Mouse (Mus musculus): Measurements from ENCODE around the gene Ankar. TPM values are rescaled to one million over a fixed set of nuclear protein-coding genes. Genes with fewer than 3 reads are reported as not detected.

The Ankar gene
- polyA plus RNA-seq, 1 experiment = not detected

GRCm38 (mm10) chr1:72728781-72729180, 28.4 kb upstream of the Ankar start:
- WGBS = 78% methylated on average over 4 of the region's 4 CpGs
- H3K4me3 ChIP-seq (replicated peaks; ENCODE audit: extremely low read depth, low read depth, low read length) = no peak overlapping the region
- TF ChIP-seq POLR2A (IDR thresholded peaks at IDR 0.05; ENCODE audit: borderline replicate concordance, extremely low read depth, low read depth, low read length) = no peak
- no peak for TF ChIP-seq CTCF (IDR thresholded peaks at IDR 0.05; ENCODE audit: insufficient read depth, low read length)
- no peak for DNase-seq
- no peaks in the 10 kb centered on the region for H3K4me1 ChIP-seq (ENCODE audit: control insufficient read depth, insufficient read depth, low read length)

GRCm38 (mm10) chr1:72725941-72726340, 25.6 kb upstream of the Ankar start:
- DNase-seq = no peak
- no peak for TF ChIP-seq POLR2A (IDR thresholded peaks at IDR 0.05; ENCODE audit: borderline replicate concordance, extremely low read depth, low read depth, low read length)
- TF ChIP-seq CTCF (IDR thresholded peaks at IDR 0.05; ENCODE audit: insufficient read depth, low read length) = no peak
- H3K4me1 ChIP-seq (ENCODE audit: control insufficient read depth, insufficient read depth, low read length) = no peaks in the 10 kb centered on the region
- no peak overlapping the region for H3K4me3 ChIP-seq (replicated peaks; ENCODE audit: extremely low read depth, low read depth, low read length)
- 89% methylated on average over 13 of the region's 13 CpGs for WGBS

DNA sequence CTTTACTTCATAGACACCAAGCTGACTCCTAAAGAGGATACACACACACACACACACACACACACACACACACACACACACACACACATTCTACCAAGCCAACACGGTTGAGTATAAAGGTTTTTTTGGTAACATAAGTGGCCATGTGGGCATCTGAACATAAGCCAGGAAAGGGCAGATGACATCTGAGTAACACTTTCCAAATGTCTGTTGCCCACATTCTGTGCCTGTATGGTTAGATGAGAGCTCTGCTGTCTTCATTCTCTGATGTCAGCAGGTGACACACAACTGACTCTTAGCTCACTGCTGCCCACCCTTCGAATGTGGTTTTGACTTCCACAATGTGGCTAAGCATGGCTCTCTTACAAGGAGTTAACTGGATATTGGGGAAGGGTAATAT, 24.0 kb upstream of the Ankar start:
- WGBS = 77% methylated on average over 2 of the region's 2 CpGs
- no peak for TF ChIP-seq CTCF (IDR thresholded peaks at IDR 0.05; ENCODE audit: insufficient read depth, low read length)
- no peak for TF ChIP-seq POLR2A (IDR thresholded peaks at IDR 0.05; ENCODE audit: borderline replicate concordance, extremely low read depth, low read depth, low read length)
- DNase-seq = no peak
- no peak overlapping the region for H3K4me3 ChIP-seq (replicated peaks; ENCODE audit: extremely low read depth, low read depth, low read length)
- no peaks in the 10 kb centered on the region for H3K4me1 ChIP-seq (ENCODE audit: control insufficient read depth, insufficient read depth, low read length)

- Histone ChIP-seq H3K4me3 (replicated peaks; ENCODE audit: extremely low read depth, low read depth, low read length) (no peak overlapping the region), H3K4me1 (ENCODE audit: control insufficient read depth, insufficient read depth, low read length) (no peaks in the 10 kb centered on the region)
- TF ChIP-seq CTCF (IDR thresholded peaks at IDR 0.05; ENCODE audit: insufficient read depth, low read length) (no peak), POLR2A (IDR thresholded peaks at IDR 0.05; ENCODE audit: borderline replicate concordance, extremely low read depth, low read depth, low read length) (no peak)
- 54% methylated on average over 8 of the region's 8 CpGs for WGBS
- DNase-seq = no peak
Measured at GRCm38 (mm10) chr1:72722646-72723045, 22.3 kb upstream of the Ankar start.

DNA sequence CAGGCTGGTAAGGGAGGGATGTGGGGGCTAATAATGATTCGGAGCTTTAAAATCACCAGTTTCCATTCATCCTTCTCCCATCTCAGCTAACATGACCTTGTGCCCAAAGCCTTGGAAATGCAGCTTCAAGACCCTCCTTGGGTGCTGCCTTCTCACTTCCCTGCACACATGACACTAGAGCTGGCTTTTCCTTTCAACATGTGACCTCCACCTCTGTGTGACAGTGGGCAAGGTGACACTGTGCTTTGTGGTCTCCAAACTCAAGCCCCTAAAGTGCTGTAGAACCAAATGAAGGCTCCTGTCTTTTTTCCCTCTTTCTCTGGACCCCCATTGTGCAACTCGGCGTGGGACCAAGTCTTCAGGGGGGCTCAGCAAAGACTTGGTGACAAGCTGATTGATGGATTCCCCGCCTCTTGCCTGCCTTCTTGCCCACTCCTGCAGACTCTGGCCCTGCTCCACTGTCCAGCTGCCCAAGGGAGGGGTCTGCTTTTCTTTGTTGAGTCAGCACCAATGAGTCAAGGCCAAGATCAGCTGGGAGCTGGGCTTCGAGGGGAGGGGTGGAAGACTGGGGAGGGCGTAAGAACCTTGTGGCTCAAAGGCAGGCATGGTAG, 19.8 kb upstream of the Ankar start:
- no peak overlapping the region for H3K4me3 ChIP-seq (replicated peaks; ENCODE audit: extremely low read depth, low read depth, low read length)
- 64% methylated on average over 6 of the region's 6 CpGs for WGBS
- DNase-seq = no peak
- TF ChIP-seq POLR2A (IDR thresholded peaks at IDR 0.05; ENCODE audit: borderline replicate concordance, extremely low read depth, low read depth, low read length) = no peak
- no peak for TF ChIP-seq CTCF (IDR thresholded peaks at IDR 0.05; ENCODE audit: insufficient read depth, low read length)
- H3K4me1 ChIP-seq (ENCODE audit: control insufficient read depth, insufficient read depth, low read length) = no peaks in the 10 kb centered on the region

DNA sequence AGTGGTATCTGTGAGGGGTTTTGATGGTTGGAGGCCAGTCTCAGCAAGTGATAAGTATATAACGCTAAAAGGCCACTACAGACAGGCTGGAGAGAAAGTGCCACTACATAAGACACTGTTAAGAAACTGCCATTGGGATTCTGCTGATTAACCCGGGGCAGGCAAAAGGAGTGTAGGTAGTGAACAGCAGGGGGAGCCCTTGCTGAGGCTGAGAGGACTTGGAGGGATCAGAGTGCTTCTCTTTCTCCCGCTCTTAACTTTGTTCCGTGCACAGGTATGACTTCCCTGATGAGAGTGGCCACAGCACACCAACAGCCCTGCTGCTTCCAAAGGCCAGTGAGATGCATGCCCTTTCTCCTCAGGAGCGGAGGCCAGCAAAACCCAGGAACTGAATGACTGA, 18.5 kb upstream of the Ankar start:
- WGBS = 27% methylated on average over 5 of the region's 5 CpGs
- TF ChIP-seq CTCF (IDR thresholded peaks at IDR 0.05; ENCODE audit: insufficient read depth, low read length) (peak; percentile 74), POLR2A (IDR thresholded peaks at IDR 0.05; ENCODE audit: borderline replicate concordance, extremely low read depth, low read depth, low read length) (no peak)
- Histone ChIP-seq H3K4me1 (ENCODE audit: control insufficient read depth, insufficient read depth, low read length) (no peaks in the 10 kb centered on the region), H3K4me3 (replicated peaks; ENCODE audit: extremely low read depth, low read depth, low read length) (no peak overlapping the region)
- no peak for DNase-seq

DNA sequence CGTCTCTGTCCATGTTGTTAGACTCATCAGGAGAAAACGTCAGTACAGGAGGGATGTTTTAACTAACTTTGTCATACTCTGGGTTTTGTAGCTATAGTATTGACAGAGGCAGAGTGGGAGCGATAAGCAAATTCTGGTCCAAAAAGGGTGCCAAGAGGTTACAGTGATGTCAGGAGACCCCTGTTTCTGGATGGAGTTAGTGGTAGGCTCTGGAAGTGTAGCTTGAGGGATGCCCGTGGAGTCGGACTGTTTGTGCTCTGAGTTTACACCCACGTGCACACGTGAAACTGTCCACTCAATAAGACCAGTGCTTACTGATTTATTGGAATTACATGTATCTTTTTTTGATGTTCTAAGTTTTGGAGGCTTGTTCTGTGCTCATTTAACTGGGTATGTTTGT, 17.2 kb upstream of the Ankar start:
- TF ChIP-seq CTCF (IDR thresholded peaks at IDR 0.05; ENCODE audit: insufficient read depth, low read length) (no peak), POLR2A (IDR thresholded peaks at IDR 0.05; ENCODE audit: borderline replicate concordance, extremely low read depth, low read depth, low read length) (no peak)
- DNase-seq = no peak

DNA sequence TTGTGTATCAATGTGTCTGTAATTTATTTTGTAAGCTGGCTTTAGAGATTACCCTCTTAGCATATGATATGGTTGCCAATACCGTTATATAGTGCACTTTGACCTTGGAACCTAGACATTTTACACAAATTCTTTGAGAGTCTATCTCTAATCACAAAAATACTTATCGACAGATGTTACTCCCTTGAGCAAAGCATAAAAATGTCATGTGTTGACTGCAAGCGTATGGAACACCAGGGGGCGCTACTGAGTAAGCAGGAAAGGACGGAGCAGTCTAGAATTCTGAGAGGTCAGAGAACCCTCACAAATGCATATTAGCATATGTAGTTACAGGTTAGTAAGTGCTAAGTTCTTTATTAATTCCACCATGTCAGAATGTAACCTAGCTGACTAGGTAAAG, 16.5 kb upstream of the Ankar start:
- Histone ChIP-seq H3K4me1 (ENCODE audit: control insufficient read depth, insufficient read depth, low read length) (peaks cover 10% of the 10 kb centered on the region), H3K4me3 (replicated peaks; ENCODE audit: extremely low read depth, low read depth, low read length) (no peak overlapping the region)
- no peak for TF ChIP-seq POLR2A (IDR thresholded peaks at IDR 0.05; ENCODE audit: borderline replicate concordance, extremely low read depth, low read depth, low read length)
- TF ChIP-seq CTCF (IDR thresholded peaks at IDR 0.05; ENCODE audit: insufficient read depth, low read length) = peak; percentile 59
- WGBS = 6% methylated on average over 5 of the region's 5 CpGs
- DNase-seq = peak; percentile 55

More for the DNA sequence above, 17.2 kb upstream of the Ankar start:
- 87% methylated on average over 7 of the region's 7 CpGs for WGBS
- H3K4me3 ChIP-seq (replicated peaks; ENCODE audit: extremely low read depth, low read depth, low read length) = no peak overlapping the region
- peaks cover 6% of the 10 kb centered on the region for H3K4me1 ChIP-seq (ENCODE audit: control insufficient read depth, insufficient read depth, low read length)

DNA sequence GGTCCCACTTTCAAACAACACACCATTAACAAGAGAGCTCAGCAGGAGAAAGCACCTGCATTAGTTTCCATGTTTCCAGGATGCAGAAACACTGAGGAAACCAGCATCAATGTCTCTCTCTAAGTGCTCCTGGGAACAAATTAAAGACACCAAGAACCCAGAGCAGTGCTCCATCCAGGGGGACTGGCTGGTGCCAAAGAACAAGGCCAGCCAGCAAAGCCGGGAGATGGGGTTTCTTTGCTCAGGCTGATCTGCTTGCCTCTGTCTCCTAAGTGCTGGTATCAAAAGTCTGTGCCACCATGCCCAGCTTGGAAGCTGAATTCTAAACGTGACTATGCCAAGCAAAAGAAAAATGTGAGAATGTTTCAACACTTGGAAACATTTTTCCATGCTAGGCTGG, 16.0 kb upstream of the Ankar start:
- TF ChIP-seq POLR2A (IDR thresholded peaks at IDR 0.05; ENCODE audit: borderline replicate concordance, extremely low read depth, low read depth, low read length) (no peak), CTCF (IDR thresholded peaks at IDR 0.05; ENCODE audit: insufficient read depth, low read length) (no peak)
- 57% methylated on average over 2 of the region's 2 CpGs for WGBS
- no peak for DNase-seq
- H3K4me3 ChIP-seq (replicated peaks; ENCODE audit: extremely low read depth, low read depth, low read length) = no peak overlapping the region
- H3K4me1 ChIP-seq (ENCODE audit: control insufficient read depth, insufficient read depth, low read length) = peaks cover 10% of the 10 kb centered on the region

DNA sequence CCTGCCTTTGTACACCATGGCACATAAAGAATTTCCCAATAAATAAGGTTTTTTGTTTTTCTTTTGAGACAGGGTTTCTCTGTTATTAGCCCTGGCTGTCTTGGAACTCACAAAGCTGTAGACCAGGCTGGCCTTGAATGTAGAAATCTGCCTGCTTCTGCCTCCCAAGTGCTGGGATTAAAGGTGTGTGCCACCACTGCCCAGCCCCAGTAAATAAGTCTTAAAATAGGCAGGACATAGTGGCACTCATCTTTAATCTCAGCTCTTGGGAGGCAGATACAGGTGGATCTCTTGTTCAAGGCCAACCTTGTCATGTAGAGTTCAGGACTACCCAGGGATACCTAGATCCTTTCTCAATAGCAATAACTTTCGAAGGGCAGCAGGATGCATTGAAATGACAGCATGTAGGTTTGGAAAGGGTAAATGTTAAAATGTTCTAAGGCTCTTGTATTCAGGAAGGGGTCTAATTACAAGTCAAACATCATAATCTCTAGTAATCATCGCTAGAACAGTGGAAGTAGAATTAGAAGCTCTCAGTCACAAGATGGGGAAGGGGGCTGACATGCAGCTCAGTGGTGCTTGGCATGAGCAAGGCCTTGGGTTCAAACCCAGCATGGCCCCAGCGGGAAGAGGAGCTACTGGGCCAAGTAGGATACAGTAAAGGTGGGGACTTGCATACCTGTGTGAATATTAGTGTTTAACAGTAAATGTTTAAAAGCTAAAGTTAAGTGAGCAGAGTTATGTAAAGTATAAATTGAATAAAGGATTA, 15.4 kb upstream of the Ankar start:
- WGBS = 70% methylated on average over 3 of the region's 3 CpGs
- no peak overlapping the region for H3K4me3 ChIP-seq (replicated peaks; ENCODE audit: extremely low read depth, low read depth, low read length)
- no peak for DNase-seq
- no peak for TF ChIP-seq POLR2A (IDR thresholded peaks at IDR 0.05; ENCODE audit: borderline replicate concordance, extremely low read depth, low read depth, low read length)
- no peak for TF ChIP-seq CTCF (IDR thresholded peaks at IDR 0.05; ENCODE audit: insufficient read depth, low read length)
- H3K4me1 ChIP-seq (ENCODE audit: control insufficient read depth, insufficient read depth, low read length) = peaks cover 10% of the 10 kb centered on the region
